Mouse (Mus musculus) stomach, embryonic 15.5 days (tissue): ENCODE results near the gene Fam120b. TPM values are rescaled to one million over a fixed set of nuclear protein-coding genes. Genes with fewer than 3 reads are reported as not detected.

ENCODE experiments used
- polyA plus RNA-seq: library from polyadenylated mRNA; unstranded; fragments of >200 nt; fragmentation: Nextera tagmentation; extraction: Ambion mirVana; gene quantifications from 2 replicates; pipeline ENCODE4 v1.2.1, GENCODE M21; 2015

The Fam120b gene
- polyA plus RNA-seq, 1 experiment from 2014 or later, result 26.3 TPM

Other genes starting within 250 kb of the Fam120b start
- gene Dll1, start 19.3 kb upstream of the Fam120b start, polyA plus RNA-seq, result 14.2 and 16.0 TPM in 2 replicates
- gene Psmb1, start 103.5 kb downstream of the Fam120b start, polyA plus RNA-seq, result 248 and 249 TPM in 2 replicates
- gene Tbp, start 103.7 kb downstream of the Fam120b start, polyA plus RNA-seq, result 35.9 and 41.3 TPM in 2 replicates
- gene Pdcd2, start 131.1 kb downstream of the Fam120b start, polyA plus RNA-seq, result 45.1 and 52.8 TPM in 2 replicates
- gene Prdm9, start 168.2 kb downstream of the Fam120b start, polyA plus RNA-seq, result 1.3 and 1.9 TPM in 2 replicates